Mouse (Mus musculus): ENCODE results near the gene Maats1. TPM values are rescaled to one million over a fixed set of nuclear protein-coding genes. Genes with fewer than 3 reads are reported as not detected.

The Maats1 gene
- total and polyA plus RNA-seq, 3 experiments = 0.03 TPM; not detected in 2

DNA sequence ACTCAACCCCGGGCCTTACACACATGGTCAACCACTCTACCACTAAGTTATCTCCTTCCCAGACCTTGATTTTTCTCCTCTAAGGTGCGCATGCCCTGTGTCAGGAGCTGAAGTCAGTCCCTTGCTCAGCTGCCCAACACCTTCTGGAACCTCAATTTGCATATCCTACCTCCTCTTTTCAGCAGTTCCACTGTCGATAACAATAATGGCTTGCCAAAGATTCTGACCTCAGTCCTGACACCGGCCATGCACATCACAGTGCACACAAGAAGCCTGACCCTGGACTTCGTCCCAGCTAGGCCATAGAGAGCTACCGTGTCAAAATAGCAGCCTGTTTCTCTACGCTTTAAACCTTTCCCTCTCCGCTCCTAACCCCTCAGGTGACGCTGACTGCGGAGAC, 31.5 kb upstream of the Maats1 start:
- H3K9me3 ChIP-seq (replicated peaks; ENCODE audit: insufficient read depth, low read length) = no peaks in the 10 kb centered on the region
- peaks cover 25% of the 10 kb centered on the region for H3K79me2 ChIP-seq (ENCODE audit: control insufficient read depth, insufficient read depth, low read length, poor library complexity)
- peak overlapping the region; percentile 100 for H3K27ac ChIP-seq (ENCODE audit: control insufficient read depth, low read depth, low read length)
- peak overlapping the region; percentile 56 to 60 for H3K4me3 ChIP-seq (ENCODE audit: control insufficient read depth in 1 of 2, insufficient read depth in 1 of 2, low read depth in 2 of 2, low read length in 2 of 2)
- H3K4me1 ChIP-seq (ENCODE audit: control insufficient read depth in 1 of 2, insufficient read depth in 2 of 2, low read length in 2 of 2) = peaks cover 26 to 54% of the 10 kb centered on the region in 2 experiments
- no peaks in the 10 kb centered on the region for H3K27me3 ChIP-seq (ENCODE audit: control insufficient read depth in 1 of 2, insufficient read depth in 2 of 2, low read length in 2 of 2)
- DNase-seq (ENCODE audit: low read depth, low spot score) = peak; percentile 82
- H3K9ac ChIP-seq (ENCODE audit: control insufficient read depth, low read depth, low read length, poor library complexity, severe bottlenecking) = peak overlapping the region; percentile 80
- H3K36me3 ChIP-seq (ENCODE audit: control insufficient read depth in 1 of 2, insufficient read depth in 2 of 2, low read length in 2 of 2) = peaks cover 3 to 44% of the 10 kb centered on the region in 2 experiments; a peak in 3 of 4 replicates
- TF ChIP-seq NRF1 (IDR thresholded peaks at IDR 0.05; ENCODE audit: insufficient read depth, low read depth, low read length, poor library complexity, severe bottlenecking) (peak; percentile 87), UBTF (IDR thresholded peaks at IDR 0.05; ENCODE audit: borderline replicate concordance, insufficient read depth, low read depth, low read length) (no peak), KAT2A (conservative IDR thresholded peaks at IDR 0.05; ENCODE audit: low read depth, low read length) (no peak), ETS1 (IDR thresholded peaks at IDR 0.05; ENCODE audit: low read depth, low read length) (peak; percentile 86), MAZ (IDR thresholded peaks at IDR 0.05; ENCODE audit: low read depth, low read length) (no peak), GABPA (IDR thresholded peaks at IDR 0.05; ENCODE audit: low read depth, low read length) (no peak), MXI1 (IDR thresholded peaks at IDR 0.05; ENCODE audit: low read depth, low read length) (peak; percentile 39), CHD2 (IDR thresholded peaks at IDR 0.05; ENCODE audit: low read length) (no peak), MEF2A (IDR thresholded peaks at IDR 0.05; ENCODE audit: extremely low read depth, insufficient replicate concordance, low read depth, low read length, poor library complexity, severe bottlenecking) (no peak), USF2 (IDR thresholded peaks at IDR 0.05; ENCODE audit: borderline replicate concordance in 1 of 2, insufficient read depth in 1 of 2, low read depth in 1 of 2, low read length in 2 of 2) (no peak), POLR2AphosphoS2 (IDR thresholded peaks at IDR 0.05; ENCODE audit: low read length) (no peak), SIN3A (IDR thresholded peaks at IDR 0.05; ENCODE audit: low read length) (peak; percentile 23), TCF12 (IDR thresholded peaks at IDR 0.05; ENCODE audit: low read depth, low read length) (peak; percentile 59), E2F4 (IDR thresholded peaks at IDR 0.05; ENCODE audit: borderline replicate concordance, low read depth, low read length) (no peak), RCOR1 (IDR thresholded peaks at IDR 0.05; ENCODE audit: low read depth, low read length) (peak; percentile 46), CHD1 (IDR thresholded peaks at IDR 0.05; ENCODE audit: low read depth, low read length) (no peak), ZMIZ1 (IDR thresholded peaks at IDR 0.05; ENCODE audit: low read depth, low read length) (peak; percentile 77), POLR2A (IDR thresholded peaks at IDR 0.05; ENCODE audit: control insufficient read depth in 1 of 2, insufficient read depth in 1 of 2, low read depth in 1 of 2, low read length in 2 of 2, poor library complexity in 1 of 2) (no peak), ZNF384 (IDR thresholded peaks at IDR 0.05; ENCODE audit: low read depth, low read length) (no peak), RAD21 (IDR thresholded peaks at IDR 0.05; ENCODE audit: low read depth, low read length) (no peak), MYB (IDR thresholded peaks at IDR 0.05; ENCODE audit: low read depth, low read length) (no peak), JUND (IDR thresholded peaks at IDR 0.05; ENCODE audit: low read depth, low read length) (no peak), POLR2AphosphoS5 (IDR thresholded peaks at IDR 0.05; ENCODE audit: borderline replicate concordance, low read depth, low read length) (no peak), BHLHE40 (IDR thresholded peaks at IDR 0.05; ENCODE audit: borderline replicate concordance, low read depth, low read length) (0 out of 2 replicates have a peak, but pooled peaks have one; percentile 7), ZKSCAN1 (IDR thresholded peaks at IDR 0.05; ENCODE audit: low read depth, low read length) (no peak), ELF1 (IDR thresholded peaks at IDR 0.05; ENCODE audit: low read depth, low read length) (no peak), TBP (IDR thresholded peaks at IDR 0.05; ENCODE audit: low read depth, low read length) (0 out of 2 replicates have a peak, but pooled peaks have one; percentile 41), MAX (IDR thresholded peaks at IDR 0.05; ENCODE audit: low read length) (no peak), GATA1 (IDR thresholded peaks at IDR 0.05; ENCODE audit: low read depth, low read length) (no peak; the same call in 1 of the 2 replicates), TAL1 (IDR thresholded peaks at IDR 0.05; ENCODE audit: low read length) (no peak), CTCF (IDR thresholded peaks at IDR 0.05 in 2 of 3, conservative IDR thresholded peaks at IDR 0.05 in 1 of 3; ENCODE audit: control insufficient read depth in 1 of 3, insufficient read depth in 1 of 3, low read depth in 2 of 3, low read length in 3 of 3, poor library complexity in 1 of 3, severe bottlenecking in 1 of 3) (no peak), HCFC1 (IDR thresholded peaks at IDR 0.05; ENCODE audit: low read depth, low read length) (peak; percentile 69), USF1 (IDR thresholded peaks at IDR 0.05; ENCODE audit: low read depth, low read length) (0 out of 2 replicates have a peak, but pooled peaks have one; percentile 11), ZC3H11A (IDR thresholded peaks at IDR 0.05; ENCODE audit: low read depth, low read length) (no peak), MAFK (IDR thresholded peaks at IDR 0.05; ENCODE audit: borderline replicate concordance, low read depth, low read length) (no peak), MYC (IDR thresholded peaks at IDR 0.05; ENCODE audit: low read depth, low read length) (no peak), SMC3 (IDR thresholded peaks at IDR 0.05; ENCODE audit: low read depth, low read length) (no peak), EP300 (IDR thresholded peaks at IDR 0.05; ENCODE audit: low read depth in 1 of 2, low read length in 2 of 2) (peak in 1 of 2 experiments; percentile 26; a peak in 1 of 4 replicates)

Data from MEL (cell line).